Mouse (Mus musculus): ENCODE data around the gene Gm6502.
"Not testable (repeated sequence)": the region's sequence is repeated elsewhere in the genome, so short reads cannot be mapped to it uniquely, and the experiment has no call there.

Gm6502 gene

DNA sequence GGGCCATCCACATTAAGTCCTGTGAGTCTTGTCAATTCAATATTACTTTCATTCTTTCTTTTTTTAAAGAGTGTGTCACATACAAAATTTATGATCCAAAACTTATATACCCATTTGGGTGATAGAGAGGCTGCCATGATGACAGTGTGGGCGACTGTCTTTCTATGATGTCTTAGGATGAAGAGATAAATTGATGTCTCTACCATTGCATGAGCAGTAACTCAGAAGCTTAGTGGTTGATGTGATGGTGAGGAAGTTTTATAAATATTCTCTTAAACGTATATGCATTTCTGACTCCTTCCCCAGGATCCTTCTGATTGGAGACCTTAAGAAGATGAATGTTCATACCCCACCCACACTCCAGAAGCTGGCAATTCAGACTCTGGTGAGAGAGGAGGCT lies at the start of gene Gm6502:
Gene Gm6502, plus strand, starts transcription at position 301 of the 400 bp plus-strand sequence.
- DNase-seq (ENCODE audit: low read depth, low spot score): not testable (repeated sequence)

DNA sequence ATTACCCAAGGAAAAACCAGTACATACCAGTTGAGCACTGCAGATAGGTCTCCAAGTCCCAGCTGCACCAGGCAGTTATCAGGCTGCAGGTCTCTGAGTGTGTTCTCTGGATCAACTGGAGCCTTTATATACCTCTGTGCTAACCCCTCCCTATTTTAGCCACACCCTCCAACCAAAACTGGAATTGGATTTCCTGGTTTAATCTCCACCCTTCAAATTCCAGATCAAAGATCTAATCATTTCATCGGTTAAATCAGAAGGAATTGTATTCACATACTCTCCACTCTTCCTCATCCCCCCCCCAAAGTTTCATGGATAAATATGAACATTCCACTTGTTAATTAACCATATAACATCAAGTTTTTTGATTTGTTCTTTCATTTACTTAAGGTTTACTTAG lies 7.5 kb upstream of the Gm6502 start, which contains the start of gene A430089I19Rik:
Gene A430089I19Rik, minus strand, starts transcription at position 101 of the 400 bp plus-strand sequence.
- DNase-seq (ENCODE audit: low read depth, low spot score): not testable (repeated sequence)

GRCm38 (mm10) chr5:94339449-94339848 lies 25.2 kb downstream of the Gm6502 start, which contains the start of gene AA792892:
AA792892 (plus strand) TSS chr5:94339749.
- DNase-seq (ENCODE audit: low read depth, low spot score): not testable (repeated sequence)

All from A20 (cell line).